Mouse (Mus musculus): ENCODE results near the gene Gna13. TPM values are rescaled to one million over a fixed set of nuclear protein-coding genes. Genes with fewer than 3 reads are reported as not detected.

The Gna13 gene
- 16.4 and 21.7 TPM in 2 replicates for polyA plus RNA-seq (2014; fragmentation: Nextera tagmentation; extraction: Ambion mirVana)

DNA sequence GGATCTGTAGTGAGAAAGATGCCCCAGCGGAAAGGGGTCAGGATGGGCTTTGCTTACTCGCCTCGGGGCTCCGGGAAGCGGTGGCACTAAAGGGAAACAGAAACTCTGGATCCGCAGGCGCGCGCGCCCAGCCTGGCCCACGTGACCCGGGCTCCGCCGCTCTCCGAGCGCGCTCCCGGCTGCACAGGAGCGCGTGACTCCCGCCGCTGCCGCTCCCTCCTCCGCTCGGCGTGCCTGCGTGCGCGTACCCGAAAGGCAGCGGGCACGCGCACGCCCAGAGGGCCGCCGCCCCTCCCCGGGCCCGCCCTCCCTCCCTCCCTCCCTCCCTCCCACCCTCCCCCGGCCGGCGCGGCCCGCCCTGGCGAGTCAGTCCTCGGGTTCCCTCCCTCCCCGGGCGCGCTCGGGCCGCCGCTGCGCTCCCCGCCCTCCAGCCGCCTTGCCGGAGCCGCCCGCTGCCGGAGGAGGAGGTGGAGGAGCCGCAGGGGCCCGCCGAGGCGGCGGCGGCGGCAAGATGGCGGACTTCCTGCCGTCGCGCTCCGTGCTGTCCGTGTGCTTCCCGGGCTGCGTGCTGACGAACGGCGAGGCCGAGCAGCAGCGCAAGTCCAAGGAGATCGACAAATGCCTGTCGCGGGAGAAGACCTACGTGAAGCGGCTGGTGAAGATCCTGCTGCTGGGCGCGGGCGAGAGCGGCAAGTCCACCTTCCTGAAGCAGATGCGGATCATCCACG lies at the start of gene Gna13:
TSS of gene Gna13 (plus strand) at position 369 of the 728 bp plus-strand sequence.
- H3K4me1 ChIP-seq (ENCODE audit: control insufficient read depth, insufficient read depth, low read length): peaks cover 26% of the 10 kb centered on the region
- peaks cover 14% of the 10 kb centered on the region; the same call in 1 of the 2 replicates for H3K36me3 ChIP-seq (ENCODE audit: control insufficient read depth, insufficient read depth, low read length)
- H3K4me2 ChIP-seq (ENCODE audit: low read length): peak within 1 kb of the TSS; percentile 90
- H3K9ac ChIP-seq (replicated peaks; ENCODE audit: low read length): peak within 1 kb of the TSS; percentile 92
- H3K9me3 ChIP-seq (ENCODE audit: control insufficient read depth, low read length): no peaks in the 10 kb centered on the region
- ATAC-seq (ENCODE audit: low FRiP score, low TSS enrichment): peak; percentile 82
- H3K4me3 ChIP-seq (replicated peaks; ENCODE audit: low read depth, low read length): peak within 1 kb of the TSS; percentile 95
- WGBS: under 1% methylated on average over 47 of the region's 89 CpGs
- peak within 1 kb of the TSS; percentile 95 for H3K27ac ChIP-seq (replicated peaks; ENCODE audit: low read depth, low read length)
- 0 out of 2 replicates have a peak, but pooled peaks cover 6% of the 10 kb centered on the region for H3K27me3 ChIP-seq (ENCODE audit: control insufficient read depth, insufficient read depth, low read length)
- peak; percentile 98 for DNase-seq

- no peak overlapping the region for H3K4me2 ChIP-seq (ENCODE audit: low read length)
- no peaks in the 10 kb centered on the region for H3K9me3 ChIP-seq (ENCODE audit: control insufficient read depth, low read length)
- DNase-seq: peak; percentile 55
- no peaks in the 10 kb centered on the region for H3K27me3 ChIP-seq (ENCODE audit: control insufficient read depth, insufficient read depth, low read length)
- H3K27ac ChIP-seq (replicated peaks; ENCODE audit: low read depth, low read length): no peak overlapping the region
- 39% methylated on average over 4 of the region's 4 CpGs for WGBS
- H3K36me3 ChIP-seq (ENCODE audit: control insufficient read depth, insufficient read depth, low read length): no peaks in the 10 kb centered on the region
- no peak overlapping the region for H3K4me3 ChIP-seq (replicated peaks; ENCODE audit: low read depth, low read length)
- H3K9ac ChIP-seq (replicated peaks; ENCODE audit: low read length): no peak overlapping the region
- peaks cover 4% of the 10 kb centered on the region; the same call in 1 of the 2 replicates for H3K4me1 ChIP-seq (ENCODE audit: control insufficient read depth, insufficient read depth, low read length)
- no peak for ATAC-seq (ENCODE audit: low FRiP score, low TSS enrichment)
Observed at GRCm38 (mm10) chr11:109316921-109317320, 45.7 kb upstream of the Gna13 start.

DNA sequence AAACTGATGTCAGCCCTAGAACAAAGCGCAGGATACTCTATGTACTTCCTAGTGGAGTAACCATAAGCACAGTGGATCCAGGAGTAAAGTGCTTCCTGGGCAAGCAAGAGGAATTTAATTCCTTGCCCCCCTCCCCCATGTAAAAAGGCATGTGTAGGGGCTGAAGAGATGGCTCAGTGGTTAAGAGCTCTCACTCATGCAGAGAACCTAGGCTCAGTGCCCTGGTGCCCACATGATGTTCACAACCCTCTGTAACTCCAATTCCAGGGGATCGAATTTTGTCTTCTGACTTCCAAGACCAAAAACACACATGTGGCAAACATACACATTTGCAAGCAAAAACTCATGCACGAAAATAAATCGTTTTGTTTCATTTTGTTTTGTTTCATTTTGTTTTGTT lies 43.2 kb upstream of the Gna13 start:
- 92% methylated on average over 4 of the region's 4 CpGs for WGBS
- DNase-seq: no peak
- H3K4me2 ChIP-seq (ENCODE audit: low read length): no peak overlapping the region
- H3K9me3 ChIP-seq (ENCODE audit: control insufficient read depth, low read length): no peaks in the 10 kb centered on the region
- no peak for ATAC-seq (ENCODE audit: low FRiP score, low TSS enrichment)
- H3K4me1 ChIP-seq (ENCODE audit: control insufficient read depth, insufficient read depth, low read length): no peaks in the 10 kb centered on the region; the same call in 1 of the 2 replicates
- no peak overlapping the region for H3K9ac ChIP-seq (replicated peaks; ENCODE audit: low read length)
- no peaks in the 10 kb centered on the region for H3K36me3 ChIP-seq (ENCODE audit: control insufficient read depth, insufficient read depth, low read length)
- no peak overlapping the region for H3K4me3 ChIP-seq (replicated peaks; ENCODE audit: low read depth, low read length)
- no peak overlapping the region for H3K27ac ChIP-seq (replicated peaks; ENCODE audit: low read depth, low read length)
- no peaks in the 10 kb centered on the region for H3K27me3 ChIP-seq (ENCODE audit: control insufficient read depth, insufficient read depth, low read length)

DNA sequence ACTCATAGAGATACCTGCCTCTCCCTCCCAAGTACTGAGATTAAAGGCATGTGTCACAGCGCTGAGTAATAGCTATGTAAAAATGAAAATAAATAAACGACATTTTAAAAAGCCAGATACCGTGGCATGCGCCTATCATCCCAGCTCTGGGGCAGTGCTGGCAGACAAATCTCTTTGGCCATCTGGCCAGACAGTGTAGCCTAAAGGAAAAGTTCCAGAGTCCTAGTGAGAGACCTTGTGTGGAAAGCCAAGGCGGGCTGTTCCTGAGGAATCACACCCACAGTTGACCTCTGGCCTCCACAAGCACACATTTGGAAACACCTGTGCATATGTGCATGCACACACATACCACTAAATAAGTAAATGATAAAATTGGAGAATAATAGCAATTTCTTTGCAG lies 42.7 kb upstream of the Gna13 start:
- no peaks in the 10 kb centered on the region for H3K9me3 ChIP-seq (ENCODE audit: control insufficient read depth, low read length)
- H3K4me1 ChIP-seq (ENCODE audit: control insufficient read depth, insufficient read depth, low read length): no peaks in the 10 kb centered on the region; the same call in 1 of the 2 replicates
- DNase-seq (no peak), ATAC-seq (ENCODE audit: low FRiP score, low TSS enrichment) (no peak)
- H3K27ac ChIP-seq (replicated peaks; ENCODE audit: low read depth, low read length): 0 out of 2 replicates have a peak overlapping the region, but pooled peaks have one; percentile 28
- WGBS: 80% methylated on average over 5 of the region's 5 CpGs
- no peak overlapping the region for H3K4me2 ChIP-seq (ENCODE audit: low read length)
- H3K4me3 ChIP-seq (replicated peaks; ENCODE audit: low read depth, low read length): no peak overlapping the region
- H3K27me3 ChIP-seq (ENCODE audit: control insufficient read depth, insufficient read depth, low read length): no peaks in the 10 kb centered on the region
- H3K9ac ChIP-seq (replicated peaks; ENCODE audit: low read length): no peak overlapping the region
- H3K36me3 ChIP-seq (ENCODE audit: control insufficient read depth, insufficient read depth, low read length): no peaks in the 10 kb centered on the region

GRCm38 (mm10) chr11:109320361-109320933 lies 42.2 kb upstream of the Gna13 start:
- H3K9me3 ChIP-seq (ENCODE audit: control insufficient read depth, low read length): no peaks in the 10 kb centered on the region
- ATAC-seq (ENCODE audit: low FRiP score, low TSS enrichment) (peak; percentile 57), DNase-seq (peak; percentile 78)
- no peaks in the 10 kb centered on the region for H3K36me3 ChIP-seq (ENCODE audit: control insufficient read depth, insufficient read depth, low read length)
- no peaks in the 10 kb centered on the region; the same call in 1 of the 2 replicates for H3K4me1 ChIP-seq (ENCODE audit: control insufficient read depth, insufficient read depth, low read length)
- 40% methylated on average over 8 of the region's 8 CpGs for WGBS
- peak overlapping the region; percentile 28 for H3K27ac ChIP-seq (replicated peaks; ENCODE audit: low read depth, low read length)
- H3K4me3 ChIP-seq (replicated peaks; ENCODE audit: low read depth, low read length): no peak overlapping the region
- H3K4me2 ChIP-seq (ENCODE audit: low read length): no peak overlapping the region
- H3K27me3 ChIP-seq (ENCODE audit: control insufficient read depth, insufficient read depth, low read length): no peaks in the 10 kb centered on the region
- no peak overlapping the region for H3K9ac ChIP-seq (replicated peaks; ENCODE audit: low read length)

DNA sequence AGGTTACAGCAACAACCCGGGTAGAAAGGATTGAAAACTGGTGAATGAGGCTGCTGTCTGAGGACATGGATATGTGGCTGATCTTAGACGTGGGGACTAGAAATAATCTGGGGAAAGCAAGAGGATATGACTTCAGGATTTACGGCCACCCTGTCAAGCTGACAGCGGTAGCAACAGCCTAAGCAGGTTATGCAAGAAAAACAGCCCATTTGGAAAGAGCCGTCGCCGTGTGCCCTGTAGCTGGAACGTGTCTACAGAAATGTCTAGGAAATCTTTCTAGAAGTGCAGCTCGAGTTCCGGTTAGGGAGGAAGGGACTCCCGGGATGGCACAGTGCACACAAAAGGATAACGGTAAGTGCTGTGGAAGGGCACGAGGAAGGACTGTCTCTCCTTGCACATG lies 36.4 kb upstream of the Gna13 start:
- Histone ChIP-seq H3K9me3 (ENCODE audit: control insufficient read depth, low read length) (no peaks in the 10 kb centered on the region), H3K27ac (replicated peaks; ENCODE audit: low read depth, low read length) (no peak overlapping the region), H3K4me2 (ENCODE audit: low read length) (no peak overlapping the region), H3K4me1 (ENCODE audit: control insufficient read depth, insufficient read depth, low read length) (peaks cover 5% of the 10 kb centered on the region; the same call in 1 of the 2 replicates), H3K36me3 (ENCODE audit: control insufficient read depth, insufficient read depth, low read length) (no peaks in the 10 kb centered on the region), H3K9ac (replicated peaks; ENCODE audit: low read length) (no peak overlapping the region), H3K27me3 (ENCODE audit: control insufficient read depth, insufficient read depth, low read length) (no peaks in the 10 kb centered on the region), H3K4me3 (replicated peaks; ENCODE audit: low read depth, low read length) (no peak overlapping the region)
- ATAC-seq (ENCODE audit: low FRiP score, low TSS enrichment) (no peak), DNase-seq (no peak)
- WGBS: 85% methylated on average over 13 of the region's 13 CpGs

DNA sequence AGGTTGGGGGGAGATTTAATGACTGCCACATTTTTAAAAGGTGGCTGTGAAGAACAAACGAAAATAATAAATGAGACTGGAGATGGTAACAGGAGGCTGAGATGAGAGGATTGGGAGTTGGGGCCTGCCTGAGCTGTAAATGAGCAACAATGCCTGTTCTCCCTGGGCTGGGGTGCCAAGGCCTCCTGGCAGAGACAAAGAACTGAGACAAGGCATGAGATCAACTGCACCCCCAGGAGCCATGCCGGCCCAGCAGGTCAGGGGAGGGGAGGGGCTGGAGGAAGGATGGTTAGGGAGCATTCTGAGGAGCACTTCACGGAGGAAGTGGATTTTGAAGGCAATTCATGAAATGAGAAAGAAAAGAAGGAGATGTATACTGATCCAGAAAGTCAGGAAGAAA lies 35.2 kb upstream of the Gna13 start:
- 35% methylated on average over 3 of the region's 3 CpGs for WGBS
- Histone ChIP-seq H3K4me1 (ENCODE audit: control insufficient read depth, insufficient read depth, low read length) (peaks cover 5% of the 10 kb centered on the region; the same call in 1 of the 2 replicates), H3K27me3 (ENCODE audit: control insufficient read depth, insufficient read depth, low read length) (no peaks in the 10 kb centered on the region), H3K9ac (replicated peaks; ENCODE audit: low read length) (no peak overlapping the region), H3K4me3 (replicated peaks; ENCODE audit: low read depth, low read length) (no peak overlapping the region), H3K36me3 (ENCODE audit: control insufficient read depth, insufficient read depth, low read length) (no peaks in the 10 kb centered on the region), H3K4me2 (ENCODE audit: low read length) (no peak overlapping the region), H3K27ac (replicated peaks; ENCODE audit: low read depth, low read length) (peak overlapping the region; percentile 63; the same call in 1 of the 2 replicates), H3K9me3 (ENCODE audit: control insufficient read depth, low read length) (no peaks in the 10 kb centered on the region)
- DNase-seq (no peak), ATAC-seq (ENCODE audit: low FRiP score, low TSS enrichment) (no peak)

DNA sequence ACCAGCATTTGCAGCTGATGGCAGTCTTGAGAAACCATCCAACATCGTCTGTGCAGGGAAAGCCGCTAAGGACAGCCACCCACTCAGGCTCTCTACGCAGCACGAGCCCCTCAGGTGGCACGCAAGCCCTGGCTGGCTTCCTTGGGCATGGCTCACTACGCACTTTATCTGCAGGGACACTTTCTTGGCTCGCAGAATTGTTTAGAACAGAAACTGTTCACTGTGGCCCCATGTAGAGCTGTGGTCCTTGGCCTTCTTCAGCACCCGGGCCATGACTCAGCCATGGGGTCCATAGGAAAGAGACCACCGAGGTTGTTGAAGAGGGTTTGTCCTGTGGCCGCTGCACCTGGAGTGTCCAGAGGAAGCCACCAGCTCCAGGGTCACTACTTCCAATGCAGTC lies 34.7 kb upstream of the Gna13 start:
- WGBS: 83% methylated on average over 10 of the region's 10 CpGs
- H3K36me3 ChIP-seq (ENCODE audit: control insufficient read depth, insufficient read depth, low read length): no peaks in the 10 kb centered on the region
- ATAC-seq (ENCODE audit: low FRiP score, low TSS enrichment) (no peak), DNase-seq (no peak)
- no peak overlapping the region for H3K4me3 ChIP-seq (replicated peaks; ENCODE audit: low read depth, low read length)
- H3K27me3 ChIP-seq (ENCODE audit: control insufficient read depth, insufficient read depth, low read length): no peaks in the 10 kb centered on the region
- H3K9me3 ChIP-seq (ENCODE audit: control insufficient read depth, low read length): no peaks in the 10 kb centered on the region
- H3K27ac ChIP-seq (replicated peaks; ENCODE audit: low read depth, low read length): peak overlapping the region; percentile 63; the same call in 1 of the 2 replicates
- no peak overlapping the region for H3K4me2 ChIP-seq (ENCODE audit: low read length)
- H3K9ac ChIP-seq (replicated peaks; ENCODE audit: low read length): no peak overlapping the region
- peaks cover 5% of the 10 kb centered on the region; the same call in 1 of the 2 replicates for H3K4me1 ChIP-seq (ENCODE audit: control insufficient read depth, insufficient read depth, low read length)

Measured in midbrain, embryonic 14.5 days (tissue).